Mouse (Mus musculus) liver, embryonic 12.5 days (tissue): Measurements from ENCODE around the gene Htt. TPM values are rescaled to one million over a fixed set of nuclear protein-coding genes. Genes with fewer than 3 reads are reported as not detected.
A peak's percentile ranks its signal among the peaks of the same experiment; 100 is the strongest.
"Not testable (repeated sequence)": the region's sequence is repeated elsewhere in the genome, so short reads cannot be mapped to it uniquely, and the experiment has no call there.

Experiments
- ATAC-seq: fragments of 200-750 bp; cut with Nextera tagmentation; 2 replicates; pipeline ENCODE4 v1.8.0; 2017; ENCODE audit warnings: moderate number of reproducible peaks, mild to moderate bottlenecking, moderate library complexity
- H3K27ac ChIP-seq: fragments of 300-500 bp; sonication (generic); 2 replicates; pipeline ENCODE4 v1.5.1; 2016; ENCODE audit warnings: mild to moderate bottlenecking
- H3K27me3 ChIP-seq: fragments of 300-500 bp; sonication (generic); replicated peaks from 2 replicates; pipeline ENCODE4 v1.6.1; 2016; ENCODE audit warnings: mild to moderate bottlenecking, moderate library complexity
- H3K36me3 ChIP-seq: fragments of 300-500 bp; sonication (generic); 2 replicates; pipeline ENCODE4 v1.6.1; 2016; ENCODE audit warnings: mild to moderate bottlenecking, moderate library complexity
- H3K4me1 ChIP-seq: fragments of 300-500 bp; sonication (generic); 2 replicates; pipeline ENCODE4 v1.6.1; 2016
- H3K4me2 ChIP-seq: fragments of 300-500 bp; sonication (generic); 2 replicates; pipeline ENCODE4 v1.6.1; 2016; ENCODE audit warnings: mild to moderate bottlenecking, moderate library complexity
- H3K4me3 ChIP-seq: fragments of 300-500 bp; sonication (generic); 2 replicates; pipeline ENCODE4 v1.5.1; 2016; ENCODE audit warnings: mild to moderate bottlenecking, moderate library complexity
- H3K9ac ChIP-seq: fragments of 300-500 bp; sonication (generic); 2 replicates; pipeline ENCODE4 v1.6.1; 2016; ENCODE audit warnings: mild to moderate bottlenecking, moderate library complexity
- H3K9me3 ChIP-seq: fragments of 300-500 bp; sonication (generic); replicated peaks from 2 replicates; pipeline ENCODE4 v1.6.1; 2016; ENCODE audit warnings: mild to moderate bottlenecking, moderate library complexity
- WGBS: fragments of 180-500 bp; shearing (Covaris S2); methylation state at CpG from one replicate; pipeline ENCODE4 v1.1.7; 2016; ENCODE audit not compliant: insufficient replicate concordance; 5-methylcytosine and 5-hydroxymethylcytosine counted together
- polyA plus RNA-seq: library from polyadenylated mRNA; unstranded; fragments of >200 nt; fragmentation: Nextera tagmentation; extraction: Ambion mirVana; gene quantifications from 2 replicates; pipeline ENCODE4 v1.2.1, GENCODE M21; 2016

The Htt gene
- 12.2 and 13.2 TPM in 2 replicates for polyA plus RNA-seq

GRCm38 (mm10) chr5:34761509-34761908 is at the start of gene Htt:
Gene Htt (plus strand): TSS chr5:34761740.
- Histone ChIP-seq H3K9ac (peak within 1 kb of the TSS; percentile 98), H3K4me3 (peak within 1 kb of the TSS; percentile 95), H3K27ac (peak within 1 kb of the TSS; percentile 86), H3K9me3 (no peaks in the 10 kb centered on the region), H3K27me3 (peaks cover 5% of the 10 kb centered on the region), H3K36me3 (no peaks in the 10 kb centered on the region), H3K4me1 (peaks cover 35% of the 10 kb centered on the region), H3K4me2 (peak within 1 kb of the TSS; percentile 89)
- 0% methylated on average over 35 of the region's 35 CpGs for WGBS
- peak; percentile 95 for ATAC-seq

- not testable (repeated sequence) for H3K27me3 ChIP-seq, H3K4me3 ChIP-seq, ATAC-seq, H3K4me2 ChIP-seq, H3K36me3 ChIP-seq, H3K9me3 ChIP-seq, H3K4me1 ChIP-seq, H3K27ac ChIP-seq, H3K9ac ChIP-seq
- 66% methylated on average over 3 of the region's 3 CpGs for WGBS
Observed at GRCm38 (mm10) chr5:34714371-34714770, 47.2 kb upstream of the Htt start.

GRCm38 (mm10) chr5:34714816-34715215 is 46.7 kb upstream of the Htt start:
- H3K36me3 ChIP-seq: no peaks in the 10 kb centered on the region
- 61% methylated on average over 5 of the region's 5 CpGs for WGBS
- no peak overlapping the region for H3K4me3 ChIP-seq
- no peaks in the 10 kb centered on the region for H3K9me3 ChIP-seq
- no peak overlapping the region for H3K27ac ChIP-seq
- no peak overlapping the region for H3K9ac ChIP-seq
- H3K4me2 ChIP-seq: no peak overlapping the region
- peaks cover 7% of the 10 kb centered on the region; the same call in 1 of the 2 replicates for H3K27me3 ChIP-seq
- no peak for ATAC-seq
- H3K4me1 ChIP-seq: no peaks in the 10 kb centered on the region

GRCm38 (mm10) chr5:34729141-34729540 is 32.4 kb upstream of the Htt start:
- no peak overlapping the region for H3K27ac ChIP-seq
- no peak overlapping the region for H3K4me3 ChIP-seq
- H3K36me3 ChIP-seq: no peaks in the 10 kb centered on the region
- no peaks in the 10 kb centered on the region for H3K9me3 ChIP-seq
- H3K4me1 ChIP-seq: peaks cover 12% of the 10 kb centered on the region
- no peak overlapping the region for H3K4me2 ChIP-seq
- no peak for ATAC-seq
- H3K27me3 ChIP-seq: no peaks in the 10 kb centered on the region
- no peak overlapping the region for H3K9ac ChIP-seq

- 23% methylated on average over 1 of the region's 1 CpGs for WGBS
- peaks cover 2% of the 10 kb centered on the region; the same call in 1 of the 2 replicates for H3K27me3 ChIP-seq
- peak; percentile 79 for ATAC-seq
- peaks cover 12% of the 10 kb centered on the region for H3K4me1 ChIP-seq
- H3K27ac ChIP-seq: no peak overlapping the region
- no peaks in the 10 kb centered on the region for H3K9me3 ChIP-seq
- H3K36me3 ChIP-seq: no peaks in the 10 kb centered on the region
- H3K9ac ChIP-seq: no peak overlapping the region
- H3K4me3 ChIP-seq: no peak overlapping the region
- peak overlapping the region; percentile 20 for H3K4me2 ChIP-seq
Observed at GRCm38 (mm10) chr5:34730255-34730654, 31.3 kb upstream of the Htt start.

GRCm38 (mm10) chr5:34751477-34751876 is 10.1 kb upstream of the Htt start:
- no peaks in the 10 kb centered on the region for H3K9me3 ChIP-seq
- H3K9ac ChIP-seq: no peak overlapping the region
- no peaks in the 10 kb centered on the region for H3K36me3 ChIP-seq
- WGBS: 46% methylated on average over 3 of the region's 3 CpGs
- H3K4me3 ChIP-seq: no peak overlapping the region
- no peak overlapping the region for H3K27ac ChIP-seq
- ATAC-seq: no peak
- H3K4me1 ChIP-seq: no peaks in the 10 kb centered on the region
- no peak overlapping the region for H3K4me2 ChIP-seq
- H3K27me3 ChIP-seq: peaks cover 13% of the 10 kb centered on the region; the same call in 1 of the 2 replicates

GRCm38 (mm10) chr5:34758762-34759161 is 2.8 kb upstream of the Htt start:
- H3K9me3 ChIP-seq: no peaks in the 10 kb centered on the region
- ATAC-seq: no peak
- no peak overlapping the region for H3K9ac ChIP-seq
- no peak overlapping the region for H3K27ac ChIP-seq
- peaks cover 5% of the 10 kb centered on the region for H3K27me3 ChIP-seq
- H3K36me3 ChIP-seq: no peaks in the 10 kb centered on the region
- no peak overlapping the region for H3K4me3 ChIP-seq
- peaks cover 14% of the 10 kb centered on the region for H3K4me1 ChIP-seq
- H3K4me2 ChIP-seq: no peak overlapping the region
- WGBS: 77% methylated on average over 1 of the region's 1 CpGs

- H3K4me3 ChIP-seq: peak overlapping the region; percentile 95
- ATAC-seq: peak; percentile 3; the same call in 1 of the 2 replicates
- H3K36me3 ChIP-seq: no peaks in the 10 kb centered on the region
- WGBS: under 1% methylated on average over 19 of the region's 19 CpGs
- H3K9ac ChIP-seq: peak overlapping the region; percentile 98
- peaks cover 5% of the 10 kb centered on the region for H3K27me3 ChIP-seq
- H3K4me2 ChIP-seq: peak overlapping the region; percentile 89
- no peaks in the 10 kb centered on the region for H3K9me3 ChIP-seq
- peaks cover 30% of the 10 kb centered on the region for H3K4me1 ChIP-seq
- H3K27ac ChIP-seq: peak overlapping the region; percentile 86
Observed at GRCm38 (mm10) chr5:34760850-34761508, 561 bp upstream of the Htt start.

GRCm38 (mm10) chr5:34761934-34762611 is 533 bp downstream of the Htt start:
- H3K27ac ChIP-seq: peak overlapping the region; percentile 86
- H3K27me3 ChIP-seq: peaks cover 5% of the 10 kb centered on the region
- ATAC-seq: peak; percentile 58
- H3K4me1 ChIP-seq: peaks cover 38% of the 10 kb centered on the region
- peak overlapping the region; percentile 98 for H3K9ac ChIP-seq
- peak overlapping the region; percentile 95 for H3K4me3 ChIP-seq
- H3K4me2 ChIP-seq: peak overlapping the region; percentile 89
- no peaks in the 10 kb centered on the region for H3K9me3 ChIP-seq
- H3K36me3 ChIP-seq: no peaks in the 10 kb centered on the region
- 1% methylated on average over 54 of the region's 54 CpGs for WGBS

GRCm38 (mm10) chr5:34771818-34772217 is 10.3 kb downstream of the Htt start:
- H3K4me3 ChIP-seq: no peak overlapping the region
- no peak overlapping the region for H3K4me2 ChIP-seq
- no peak for ATAC-seq
- H3K36me3 ChIP-seq: no peaks in the 10 kb centered on the region; the same call in 1 of the 2 replicates
- WGBS: 78% methylated on average over 3 of the region's 3 CpGs
- H3K9me3 ChIP-seq: no peaks in the 10 kb centered on the region
- no peak overlapping the region for H3K27ac ChIP-seq
- peaks cover 29% of the 10 kb centered on the region for H3K4me1 ChIP-seq
- H3K9ac ChIP-seq: no peak overlapping the region
- no peaks in the 10 kb centered on the region for H3K27me3 ChIP-seq

GRCm38 (mm10) chr5:34772696-34773245 is 11.2 kb downstream of the Htt start:
- no peak overlapping the region for H3K27ac ChIP-seq
- H3K4me2 ChIP-seq: no peak overlapping the region
- H3K9ac ChIP-seq: no peak overlapping the region
- no peaks in the 10 kb centered on the region; the same call in 1 of the 2 replicates for H3K36me3 ChIP-seq
- no peak overlapping the region for H3K4me3 ChIP-seq
- 79% methylated on average over 4 of the region's 4 CpGs for WGBS
- peaks cover 21% of the 10 kb centered on the region for H3K4me1 ChIP-seq
- ATAC-seq: no peak
- no peaks in the 10 kb centered on the region for H3K9me3 ChIP-seq
- H3K27me3 ChIP-seq: no peaks in the 10 kb centered on the region

GRCm38 (mm10) chr5:34773392-34773791 is 11.9 kb downstream of the Htt start:
- Histone ChIP-seq H3K4me1 (peaks cover 15% of the 10 kb centered on the region), H3K27ac (no peak overlapping the region), H3K4me3 (no peak overlapping the region), H3K9me3 (no peaks in the 10 kb centered on the region), H3K4me2 (no peak overlapping the region), H3K27me3 (no peaks in the 10 kb centered on the region), H3K9ac (no peak overlapping the region), H3K36me3 (no peaks in the 10 kb centered on the region; the same call in 1 of the 2 replicates)
- no peak for ATAC-seq
- WGBS: 65% methylated on average over 2 of the region's 2 CpGs
